Mouse (Mus musculus): ENCODE data around the gene Morn5.

DNA sequence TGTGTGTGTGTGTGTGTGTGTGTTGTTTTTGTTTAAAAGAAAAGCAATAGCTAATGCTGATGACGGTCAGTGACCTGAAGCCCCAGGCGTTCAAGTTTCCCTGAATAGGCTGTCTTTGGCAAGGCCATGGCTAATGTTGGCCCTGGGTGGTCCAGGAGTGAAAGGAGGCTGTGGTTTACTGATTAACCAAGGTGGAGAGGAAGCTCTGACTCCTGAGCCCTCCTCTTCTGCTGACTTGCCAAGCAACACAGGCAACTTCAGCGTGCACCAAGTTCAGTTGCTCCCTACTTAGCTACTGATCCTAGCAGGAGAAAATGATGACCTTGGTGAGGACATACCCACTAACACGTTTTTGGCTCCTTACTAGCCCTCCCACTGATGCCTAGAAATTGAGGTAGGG lies 43.5 kb downstream of the Morn5 start:
- TF ChIP-seq CTCF (IDR thresholded peaks at IDR 0.05 in 2 of 3, conservative IDR thresholded peaks at IDR 0.05 in 1 of 3; ENCODE audit: control insufficient read depth in 1 of 3, insufficient read depth in 1 of 3, low read depth in 2 of 3, low read length in 3 of 3, poor library complexity in 1 of 3, severe bottlenecking in 1 of 3) (no peak), POLR2AphosphoS2 (IDR thresholded peaks at IDR 0.05; ENCODE audit: low read length) (no peak), POLR2A (IDR thresholded peaks at IDR 0.05; ENCODE audit: control insufficient read depth in 1 of 2, insufficient read depth in 1 of 2, low read depth in 1 of 2, low read length in 2 of 2, poor library complexity in 1 of 2) (no peak), NELFE (IDR thresholded peaks at IDR 0.05; ENCODE audit: low read depth, low read length) (no peak), GATA1 (IDR thresholded peaks at IDR 0.05; ENCODE audit: low read depth, low read length) (no peak), CHD2 (IDR thresholded peaks at IDR 0.05; ENCODE audit: low read length) (no peak)
